7 mouse cellular contexts compared by ENCODE assay signal in genomic region chr16:81462731-81463130, GRCm38 (mm10).
DNase-seq lines count a peak whose midpoint lies in the region; TF ChIP-seq lines count a peak whose summit lies in the region.
"Not testable (repeated sequence)": the region's sequence is repeated elsewhere in the genome, so short reads cannot be mapped to it uniquely, and the experiment has no call there.

No protein-coding gene starts in this region.

- intact Hi-C loops in left cerebral cortex, adult 2 months (cut with DNase I): loop anchor here (5.0 kb wide), 1 partner anchor 260 kb away; the partner anchor contains the start of gene Ncam2

- not testable (repeated sequence) for H3K27ac ChIP-seq in left cerebral cortex, adult 2 months

- peak; percentile 4 for DNase-seq in adrenal gland, postnatal 14 days
- DNase-seq in cerebellum, postnatal 14 days: peak; percentile 30 to 46
- DNase-seq in heart, adult 18-20 months: peak; percentile 5 to 17
- peak; percentile 14 for DNase-seq in kidney, adult 9 months
- not testable (repeated sequence) for DNase-seq in left cerebral cortex, adult 2 months (ENCODE audit: extremely low spot score in 1 of 2, low spot score in 2 of 2)
- DNase-seq in lung, postnatal 10 days: peak; percentile 6
- peak; percentile 17 for DNase-seq in right cerebral cortex, postnatal 14 days

- TF ChIP-seq CTCF in left cerebral cortex, adult 2 months (IDR thresholded peaks at IDR 0.05): peak; percentile 29

- H3K4me3 ChIP-seq in left cerebral cortex, adult 2 months: not testable (repeated sequence)
